Mouse (Mus musculus) forebrain, embryonic 16.5 days (tissue): ENCODE measurements at regions not wholly inside any gene's neighbourhood (a gene's known extent, or its start where the extent isn't known, plus 50 kb on each side); places are given as distances from the start of the nearest gene placed in this dataset.

Experiments
- ATAC-seq: fragments of 200-750 bp; cut with Nextera tagmentation; 2 replicates; pipeline ENCODE4 v1.8.0; 2017; ENCODE audit warnings: mild to moderate bottlenecking, moderate library complexity
- H3K27ac ChIP-seq: fragments of 300-500 bp; sonication (generic); 2 replicates; pipeline ENCODE4 v1.5.1; 2014; ENCODE audit warnings: low read length, control low read depth
- H3K27me3 ChIP-seq: fragments of 300-500 bp; sonication (generic); replicated peaks from 2 replicates; pipeline ENCODE4 v1.6.1; 2014; ENCODE audit warnings: low read length; ENCODE audit not compliant: control insufficient read depth, insufficient read depth
- H3K36me3 ChIP-seq: fragments of 300-500 bp; sonication (generic); 2 replicates; pipeline ENCODE4 v1.6.1; 2014; ENCODE audit not compliant: control insufficient read depth, insufficient read depth
- H3K4me1 ChIP-seq: fragments of 300-500 bp; sonication (generic); replicated peaks from 2 replicates; pipeline ENCODE4 v1.6.1; 2014; ENCODE audit warnings: low read length; ENCODE audit not compliant: control insufficient read depth, insufficient read depth
- H3K4me2 ChIP-seq: fragments of 300-500 bp; sonication (generic); 2 replicates; pipeline ENCODE4 v1.6.1; 2014; ENCODE audit warnings: mild to moderate bottlenecking, low read length, control low read depth
- H3K4me3 ChIP-seq: fragments of 300-500 bp; sonication (generic); replicated peaks from 2 replicates; pipeline ENCODE4 v1.5.1; 2014; ENCODE audit warnings: mild to moderate bottlenecking, low read length, control low read depth
- H3K9ac ChIP-seq: fragments of 300-500 bp; sonication (generic); replicated peaks from 2 replicates; pipeline ENCODE4 v1.6.1; 2014; ENCODE audit warnings: low read depth, low read length, control low read depth
- H3K9me3 ChIP-seq: fragments of 300-500 bp; sonication (generic); 2 replicates; pipeline ENCODE4 v1.6.1; 2016; ENCODE audit warnings: low read length; ENCODE audit not compliant: control insufficient read depth
- WGBS: fragments of 180-500 bp; shearing (Covaris S2); extraction: QIAGEN DNeasy Blood & Tissue Kit; methylation state at CpG from one replicate; pipeline ENCODE4 v1.1.7; 2014; 5-methylcytosine and 5-hydroxymethylcytosine counted together

DNA sequence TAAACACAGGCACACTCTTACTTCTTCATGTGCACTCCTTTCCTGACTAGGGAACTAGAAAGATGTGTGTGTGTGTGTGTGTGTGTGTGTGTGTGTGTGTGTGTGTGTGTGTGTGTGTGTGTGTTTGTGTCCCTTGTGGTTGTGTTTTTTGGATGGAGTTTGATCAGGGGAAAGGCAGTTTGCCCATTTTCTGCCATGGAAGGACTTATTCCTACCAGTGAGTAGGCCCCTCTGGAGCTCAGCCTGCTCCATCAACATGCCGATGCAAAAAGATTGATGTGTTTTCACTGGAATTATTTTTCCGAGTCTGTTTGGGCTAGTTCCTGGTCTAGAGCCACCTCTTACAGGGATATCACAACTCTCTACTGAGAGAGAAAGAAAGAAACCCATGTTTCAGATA, 120.6 kb downstream of the Qpct start:
- Histone ChIP-seq H3K9me3 (no peaks in the 10 kb centered on the region), H3K4me1 (no peaks in the 10 kb centered on the region), H3K4me3 (no peak overlapping the region), H3K27ac (no peak overlapping the region), H3K36me3 (no peaks in the 10 kb centered on the region), H3K4me2 (no peak overlapping the region), H3K27me3 (no peaks in the 10 kb centered on the region), H3K9ac (no peak overlapping the region)
- no peak for ATAC-seq
- WGBS: 79% methylated on average over 2 of the region's 2 CpGs

DNA sequence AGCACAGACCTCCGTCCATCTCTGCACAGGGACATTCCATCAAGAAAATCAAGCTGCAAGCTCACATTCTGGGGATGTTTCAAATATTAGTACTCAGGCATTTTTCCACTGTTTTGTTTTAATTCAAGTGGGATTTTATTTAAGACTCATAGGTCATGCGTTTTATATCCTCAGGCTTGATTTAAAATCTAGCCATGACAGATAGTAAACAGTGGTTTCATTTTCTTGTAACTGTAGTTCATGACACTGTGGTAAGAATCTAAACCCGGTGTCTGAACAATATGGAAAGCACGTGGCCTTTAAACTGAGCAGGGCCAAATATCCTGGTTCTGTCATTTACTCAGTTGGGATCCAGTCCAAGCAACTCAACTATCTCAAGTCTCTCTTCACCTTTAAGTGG, 119.0 kb downstream of the Qpct start:
- no peaks in the 10 kb centered on the region for H3K27me3 ChIP-seq
- H3K4me1 ChIP-seq: no peaks in the 10 kb centered on the region
- no peak overlapping the region for H3K4me2 ChIP-seq
- no peak overlapping the region for H3K4me3 ChIP-seq
- ATAC-seq: no peak
- H3K9ac ChIP-seq: no peak overlapping the region
- 92% methylated on average over 4 of the region's 4 CpGs for WGBS
- H3K27ac ChIP-seq: no peak overlapping the region
- H3K9me3 ChIP-seq: no peaks in the 10 kb centered on the region
- no peaks in the 10 kb centered on the region for H3K36me3 ChIP-seq

DNA sequence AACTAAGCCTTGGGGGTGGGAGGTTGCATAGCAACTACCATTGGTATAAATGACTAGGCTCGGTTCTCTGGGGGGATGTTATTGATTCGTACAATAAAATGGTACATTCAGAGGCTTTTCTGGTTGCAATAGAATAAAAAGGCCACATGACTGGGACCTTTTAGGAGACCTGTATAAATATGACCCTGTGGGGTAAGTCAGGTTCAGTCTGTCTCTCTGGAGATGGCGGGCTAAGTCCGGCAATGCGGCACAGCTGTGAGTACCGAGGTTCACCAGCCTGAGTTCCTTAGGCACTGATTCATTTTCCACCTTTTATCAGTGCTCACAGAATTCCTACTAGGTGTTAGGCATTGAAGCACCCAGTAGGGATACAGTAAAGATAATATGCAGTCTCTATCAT, 115.5 kb downstream of the Qpct start:
- WGBS: 77% methylated on average over 6 of the region's 6 CpGs
- no peaks in the 10 kb centered on the region for H3K27me3 ChIP-seq

DNA sequence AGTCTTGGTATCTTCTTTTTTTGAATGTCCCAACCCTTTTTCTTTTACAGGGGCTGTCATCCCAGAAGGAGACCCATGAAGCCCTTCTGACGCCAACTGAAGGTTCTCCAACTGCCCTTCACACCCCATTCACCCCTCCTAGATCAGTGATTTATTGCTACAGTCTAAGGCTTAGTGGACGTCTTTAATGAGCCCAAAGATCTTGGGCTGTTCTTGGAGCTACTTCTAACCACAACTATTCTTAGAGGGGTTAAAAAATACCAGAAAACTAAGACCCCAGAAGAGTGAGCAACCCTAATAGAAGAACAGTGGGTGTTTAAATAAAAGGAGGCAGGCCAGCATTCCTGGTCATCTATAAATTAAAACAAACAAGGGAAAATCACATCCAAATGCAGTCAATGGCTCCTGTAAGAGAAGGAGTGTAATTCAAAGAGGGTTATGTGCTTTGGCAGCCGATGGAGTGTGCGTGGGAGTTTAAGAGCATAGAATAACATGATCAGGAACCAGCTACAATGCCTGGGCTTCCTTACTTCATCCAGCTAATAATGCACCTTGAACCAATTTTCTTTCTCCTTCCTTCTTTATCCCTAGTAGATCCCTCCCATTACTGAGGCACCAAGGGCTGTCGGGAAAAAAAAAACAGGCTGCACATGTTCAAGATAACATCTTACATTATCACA, 113.3 kb downstream of the Qpct start:
- H3K27me3 ChIP-seq: no peaks in the 10 kb centered on the region
- ATAC-seq: no peak
- 80% methylated on average over 5 of the region's 5 CpGs for WGBS
- H3K4me1 ChIP-seq: no peaks in the 10 kb centered on the region
- H3K9ac ChIP-seq: no peak overlapping the region
- H3K9me3 ChIP-seq: no peaks in the 10 kb centered on the region
- no peak overlapping the region for H3K4me2 ChIP-seq
- no peak overlapping the region for H3K4me3 ChIP-seq
- H3K27ac ChIP-seq: no peak overlapping the region
- H3K36me3 ChIP-seq: no peaks in the 10 kb centered on the region

More for the DNA sequence above, 115.5 kb downstream of the Qpct start:
- H3K4me3 ChIP-seq: no peak overlapping the region
- H3K9me3 ChIP-seq: no peaks in the 10 kb centered on the region
- no peak overlapping the region for H3K4me2 ChIP-seq
- ATAC-seq: no peak
- no peaks in the 10 kb centered on the region for H3K36me3 ChIP-seq
- H3K27ac ChIP-seq: no peak overlapping the region
- no peaks in the 10 kb centered on the region for H3K4me1 ChIP-seq
- H3K9ac ChIP-seq: no peak overlapping the region

DNA sequence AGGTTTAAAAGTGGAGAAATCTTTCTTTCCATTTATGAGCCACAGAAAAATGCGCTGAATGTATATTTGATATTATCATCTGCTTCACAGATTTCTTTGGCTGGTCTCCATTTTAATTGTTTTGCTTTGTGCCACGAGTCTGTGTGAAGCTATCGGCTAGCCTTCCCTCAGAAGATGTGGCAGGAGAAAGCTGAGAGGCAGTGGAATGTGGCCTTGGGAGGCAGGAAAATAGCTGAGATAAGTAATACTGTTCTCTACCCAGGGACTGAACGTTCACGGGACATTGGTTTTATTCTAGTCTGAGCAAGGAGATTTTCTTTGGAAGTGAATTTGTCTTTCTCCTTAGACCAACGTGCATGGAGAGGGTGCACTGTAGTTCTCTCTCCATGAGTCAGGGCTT, 112.3 kb downstream of the Qpct start:
- Histone ChIP-seq H3K27ac (no peak overlapping the region), H3K4me3 (no peak overlapping the region), H3K9ac (no peak overlapping the region), H3K4me2 (no peak overlapping the region), H3K27me3 (no peaks in the 10 kb centered on the region), H3K4me1 (no peaks in the 10 kb centered on the region), H3K9me3 (no peaks in the 10 kb centered on the region), H3K36me3 (no peaks in the 10 kb centered on the region)
- no peak for ATAC-seq
- WGBS: 69% methylated on average over 6 of the region's 6 CpGs

DNA sequence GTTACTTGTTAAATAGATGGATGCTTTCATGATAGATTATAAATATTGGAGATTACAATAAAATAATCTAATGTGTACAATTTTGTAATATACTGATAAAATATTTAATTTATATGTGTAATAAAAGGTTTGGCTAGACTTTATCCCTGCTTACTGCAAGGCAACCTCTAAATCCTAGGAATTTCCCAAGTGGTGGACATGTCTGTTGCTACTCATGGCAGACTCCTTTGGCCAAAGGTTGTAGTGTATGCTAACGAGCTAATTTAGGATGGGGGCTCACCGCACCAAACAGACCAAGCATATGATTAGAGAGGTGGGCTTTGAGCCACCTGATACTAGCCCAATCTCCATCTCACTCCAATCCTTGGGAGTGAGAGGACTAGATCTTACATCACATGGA, 102.4 kb downstream of the Qpct start:
- no peak overlapping the region for H3K27ac ChIP-seq
- no peak overlapping the region for H3K4me2 ChIP-seq
- WGBS: 50% methylated on average over 2 of the region's 2 CpGs

DNA sequence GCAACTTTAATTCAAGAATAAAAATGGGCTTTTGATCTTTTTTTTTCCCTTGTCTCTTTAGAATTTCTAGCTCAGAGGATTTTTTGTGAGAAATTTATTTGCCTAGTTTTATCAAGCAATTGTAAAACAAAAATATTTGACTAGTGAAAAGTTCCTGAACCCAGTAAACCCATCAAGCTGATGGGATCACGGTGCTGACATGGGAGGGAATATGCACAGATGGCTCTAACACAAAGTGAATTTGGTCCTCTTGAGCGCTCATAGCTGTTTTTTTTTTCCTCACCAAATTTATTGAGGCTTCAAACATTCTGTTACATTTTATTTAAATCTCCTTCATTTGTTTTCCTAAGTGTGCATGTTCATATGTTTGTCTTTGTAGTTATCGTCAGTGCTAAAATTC, 101.1 kb downstream of the Qpct start:
- no peak overlapping the region for H3K9ac ChIP-seq
- H3K9me3 ChIP-seq: no peaks in the 10 kb centered on the region
- H3K4me1 ChIP-seq: no peaks in the 10 kb centered on the region
- H3K27ac ChIP-seq: no peak overlapping the region
- no peak overlapping the region for H3K4me2 ChIP-seq
- no peak overlapping the region for H3K4me3 ChIP-seq
- no peaks in the 10 kb centered on the region for H3K36me3 ChIP-seq
- no peak for ATAC-seq
- no peaks in the 10 kb centered on the region for H3K27me3 ChIP-seq
- 88% methylated on average over 3 of the region's 3 CpGs for WGBS

More for the DNA sequence above, 102.4 kb downstream of the Qpct start:
- Histone ChIP-seq H3K4me3 (no peak overlapping the region), H3K36me3 (no peaks in the 10 kb centered on the region), H3K27me3 (no peaks in the 10 kb centered on the region), H3K9me3 (no peaks in the 10 kb centered on the region), H3K4me1 (no peaks in the 10 kb centered on the region), H3K9ac (no peak overlapping the region)
- ATAC-seq: no peak

DNA sequence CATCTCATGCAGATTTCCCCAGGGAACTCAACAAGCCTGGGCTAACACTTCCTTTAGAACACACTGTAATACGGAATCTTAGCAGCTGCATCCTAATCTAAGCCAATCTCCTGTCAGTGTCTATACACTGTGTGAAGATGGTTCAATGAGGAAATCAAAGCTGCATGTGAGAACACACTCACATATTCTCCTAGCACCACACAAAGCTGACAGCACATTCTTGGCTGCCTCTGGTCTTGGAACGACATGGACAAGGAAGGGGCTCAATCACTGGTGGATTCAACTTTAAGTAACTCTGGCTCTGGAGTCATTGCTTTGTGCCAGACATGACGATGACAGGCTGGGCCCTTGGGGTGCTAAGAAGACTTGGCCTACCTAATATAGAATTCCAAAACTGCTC, 96.2 kb downstream of the Qpct start:
- no peaks in the 10 kb centered on the region for H3K27me3 ChIP-seq
- WGBS: 66% methylated on average over 3 of the region's 3 CpGs
- H3K36me3 ChIP-seq: no peaks in the 10 kb centered on the region
- H3K4me2 ChIP-seq: no peak overlapping the region
- H3K4me3 ChIP-seq: no peak overlapping the region
- no peak for ATAC-seq
- H3K9me3 ChIP-seq: no peaks in the 10 kb centered on the region
- H3K27ac ChIP-seq: no peak overlapping the region
- no peaks in the 10 kb centered on the region for H3K4me1 ChIP-seq
- no peak overlapping the region for H3K9ac ChIP-seq

DNA sequence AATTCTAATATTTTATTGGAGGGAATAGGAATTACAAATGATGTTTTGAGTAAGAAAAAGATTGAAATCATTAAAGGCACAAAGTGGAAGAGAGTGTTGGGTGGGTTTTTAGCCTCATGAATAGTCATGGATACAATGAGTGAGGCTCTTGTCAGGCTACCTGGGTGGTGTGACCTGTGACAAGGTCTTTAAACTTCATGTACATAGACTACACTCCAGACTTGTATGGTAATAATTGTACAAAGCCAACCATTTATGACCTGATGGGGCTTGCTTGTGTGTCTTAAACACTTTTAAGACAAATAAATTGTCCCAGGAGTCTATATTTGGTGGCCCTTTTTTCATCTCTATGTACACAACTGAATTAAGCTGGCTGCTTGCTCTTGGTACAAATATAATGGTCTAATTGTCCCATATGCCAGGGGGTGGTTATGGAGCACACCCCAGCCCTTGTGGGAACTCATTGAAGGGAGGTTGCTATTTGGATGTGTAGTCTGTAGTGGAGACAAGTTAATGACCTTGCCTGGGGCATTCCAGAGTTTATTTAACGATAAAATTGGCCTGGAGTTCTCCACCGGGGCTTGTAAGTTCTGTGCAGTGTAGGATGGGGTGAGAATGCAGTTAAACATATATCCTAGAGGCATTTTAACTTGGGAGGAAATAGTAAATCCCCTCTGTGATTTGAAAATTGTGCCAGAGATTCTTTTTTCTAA, 93.4 kb downstream of the Qpct start:
- no peak for ATAC-seq
- Histone ChIP-seq H3K9me3 (no peaks in the 10 kb centered on the region), H3K4me1 (no peaks in the 10 kb centered on the region), H3K4me3 (no peak overlapping the region), H3K9ac (no peak overlapping the region), H3K36me3 (no peaks in the 10 kb centered on the region), H3K27me3 (no peaks in the 10 kb centered on the region), H3K27ac (no peak overlapping the region), H3K4me2 (no peak overlapping the region)
- 50% methylated on average over 2 of the region's 2 CpGs for WGBS
